Mouse (Mus musculus): Measurements from ENCODE around the gene 9230110F15Rik. TPM values are rescaled to one million over a fixed set of nuclear protein-coding genes. Genes with fewer than 3 reads are reported as not detected.
"Not testable (repeated sequence)": the region's sequence is repeated elsewhere in the genome, so short reads cannot be mapped to it uniquely, and the experiment has no call there.

9230110F15Rik gene
- total RNA-seq (2021): not detected

GRCm38 (mm10) chr9:35844050-35844449, at the start of gene 9230110F15Rik:
Gene 9230110F15Rik (minus strand): TSS chr9:35844150.
- no peak for DNase-seq

DNA sequence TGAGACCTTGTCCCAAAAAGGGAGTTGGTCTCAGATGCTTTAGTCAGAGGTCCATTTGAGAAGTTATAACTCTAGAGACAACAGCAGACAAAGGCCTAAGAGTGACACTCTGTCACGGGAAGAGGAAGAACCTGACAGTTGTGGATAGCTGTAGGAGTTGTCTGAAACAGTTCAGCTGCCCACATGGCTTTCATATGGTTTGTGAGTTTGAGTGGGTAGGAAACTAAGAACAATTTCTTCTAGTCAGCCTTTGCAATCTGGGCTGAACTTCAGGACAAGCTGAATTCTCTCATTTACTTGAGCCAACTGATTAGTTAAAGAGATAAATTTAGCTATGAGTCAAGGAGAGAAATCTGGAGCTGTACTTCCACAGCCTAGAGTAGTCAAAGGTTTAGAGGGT, 49.2 kb upstream of the 9230110F15Rik start:
- peak in 1 of 2 experiments; percentile 3 for DNase-seq

DNA sequence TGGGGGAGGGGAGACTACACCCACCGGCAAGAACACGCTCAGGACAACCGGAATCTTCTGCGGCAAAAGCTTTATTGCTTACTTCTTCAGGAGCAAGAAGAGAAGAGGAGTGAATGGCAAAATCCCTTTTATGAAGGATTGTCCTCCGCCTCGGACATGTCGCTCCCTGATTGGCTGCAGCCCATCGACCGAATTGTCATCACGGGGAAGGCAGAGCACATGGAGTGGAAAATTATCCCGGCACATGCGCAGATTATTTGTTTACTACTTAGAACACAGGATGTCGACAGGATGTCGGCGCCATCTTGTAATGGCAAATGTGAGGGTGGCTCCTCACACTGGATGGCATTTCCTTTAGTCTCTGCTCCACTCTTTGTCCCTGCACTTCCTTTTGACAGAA, 26.1 kb downstream of the 9230110F15Rik start:
- DNase-seq: not testable (repeated sequence)

GRCm38 (mm10) chr9:35798146-35798545, 45.8 kb downstream of the 9230110F15Rik start:
- DNase-seq: no peak

DNA sequence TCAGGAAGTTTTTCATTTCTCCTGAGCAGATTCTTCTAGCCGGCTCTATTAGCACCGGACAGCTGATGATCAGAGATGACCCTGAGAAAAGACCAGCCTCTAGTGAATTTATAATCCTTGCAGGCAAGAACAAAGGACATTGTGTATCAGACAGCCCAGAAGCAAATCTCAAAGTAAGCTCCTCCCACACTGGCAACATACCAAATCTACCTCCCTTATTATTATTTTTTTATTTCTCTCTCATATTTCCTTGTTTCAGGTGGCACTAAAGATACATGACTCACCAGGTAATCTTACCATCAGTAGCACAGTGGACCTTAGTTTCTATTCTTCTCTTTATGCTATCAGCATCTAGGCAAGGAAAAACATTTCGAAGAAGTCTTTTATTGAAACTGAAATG, 53.9 kb downstream of the 9230110F15Rik start, which contains the start of the genes Gm27235 and D730048I06Rik:
Gene Gm27235, minus strand, starts transcription at position 101 of the 400 bp plus-strand sequence.
Gene D730048I06Rik, minus strand, starts transcription at position 112 of the 400 bp plus-strand sequence.
- no peak for DNase-seq

Other genes starting within 250 kb of the 9230110F15Rik start
- gene Pate4, start 232.2 kb downstream of the 9230110F15Rik start, total RNA-seq (2021): not detected
- gene Pate3, start 195.9 kb downstream of the 9230110F15Rik start, total RNA-seq (2021): not detected
- gene Pate1, start 156.8 kb downstream of the 9230110F15Rik start, total RNA-seq (2021): not detected
- not detected for gene Gm17677, start 103.1 kb downstream of the 9230110F15Rik start, total RNA-seq (2021)
- not detected for gene Gm17727, start 66.0 kb downstream of the 9230110F15Rik start, total RNA-seq (2021)
- not detected for gene Gm27235, start 54.0 kb downstream of the 9230110F15Rik start, total RNA-seq (2021)
- gene D730048I06Rik, start 54.0 kb downstream of the 9230110F15Rik start, total RNA-seq (2021): not detected
- gene 9230113P08Rik, start 64.3 kb upstream of the 9230110F15Rik start, total RNA-seq (2021): not detected